In genomic region chr4:129008672-129009071, GRCm38 (mm10) we compare ENCODE assay signal across 17 mouse cellular contexts. TPM values are rescaled to one million over a fixed set of nuclear protein-coding genes. Genes with fewer than 3 reads are reported as not detected.
A peak's percentile ranks its signal among the peaks of the same experiment; 100 is the strongest.
DNase-seq lines count a peak whose midpoint lies in the region; ATAC-seq lines count a peak whose summit lies in the region.
"Had no signal": no experiment of that assay in that cellular context is flagged by ENCODE, and none has a peak within 500 bp of the region (broad histone marks: within the 10 kb centered on the region; RNA-seq: fewer than 3 reads in every experiment).

No protein-coding gene starts in this region.

- peak; percentile 88 for ATAC-seq in inflammation-experienced regulatory T-cells, adult 6 months
- ATAC-seq in forebrain, embryonic 16.5 days: no peak
- no peak for ATAC-seq in forebrain, embryonic 13.5 days
- no peak for ATAC-seq in midbrain, embryonic 15.5 days (replicated peaks)

- H3K4me1 ChIP-seq in forebrain, embryonic 16.5 days (replicated peaks; ENCODE audit: control insufficient read depth, insufficient read depth, low read length): peaks cover 3% of the 10 kb centered on the region; the same call in 1 of the 2 replicates
- 0 out of 2 replicates have a peak, but pooled peaks cover 6% of the 10 kb centered on the region for H3K4me1 ChIP-seq in forebrain, embryonic 13.5 days
- peaks cover 9% of the 10 kb centered on the region; the same call in 1 of the 2 replicates for H3K4me1 ChIP-seq in midbrain, embryonic 15.5 days

- WGBS in forebrain, embryonic 16.5 days: 93% methylated on average over 3 of the region's 3 CpGs
- 88% methylated on average over 3 of the region's 3 CpGs for WGBS in forebrain, embryonic 13.5 days
- WGBS in midbrain, embryonic 15.5 days: 92% methylated on average over 3 of the region's 3 CpGs

- peaks cover 17% of the 10 kb centered on the region for H3K36me3 ChIP-seq in forebrain, embryonic 16.5 days (ENCODE audit: control insufficient read depth, insufficient read depth)
- H3K36me3 ChIP-seq in forebrain, embryonic 13.5 days (ENCODE audit: poor library complexity, severe bottlenecking): peaks cover 65% of the 10 kb centered on the region
- 0 out of 2 replicates have a peak, but pooled peaks cover 11% of the 10 kb centered on the region for H3K36me3 ChIP-seq in midbrain, embryonic 15.5 days (replicated peaks)

- no peak overlapping the region for H3K9ac ChIP-seq in forebrain, embryonic 16.5 days (replicated peaks; ENCODE audit: low read depth, low read length)
- no peak overlapping the region for H3K9ac ChIP-seq in forebrain, embryonic 13.5 days
- H3K9ac ChIP-seq in midbrain, embryonic 15.5 days: no peak overlapping the region
- H3K9ac ChIP-seq: hindbrain, embryonic 13.5 days; liver, embryonic 13.5 days; neural tube, embryonic 13.5 days had no signal

- H3K9me3 ChIP-seq in forebrain, embryonic 16.5 days (ENCODE audit: control insufficient read depth, low read length): no peaks in the 10 kb centered on the region
- no peaks in the 10 kb centered on the region for H3K9me3 ChIP-seq in forebrain, embryonic 13.5 days (replicated peaks)
- no peaks in the 10 kb centered on the region for H3K9me3 ChIP-seq in midbrain, embryonic 15.5 days
- H3K9me3 ChIP-seq: embryonic facial prominence, embryonic 10.5 days; hindbrain, embryonic 13.5 days; limb, embryonic 10.5 days; liver, embryonic 13.5 days; neural tube, embryonic 13.5 days had no signal

- no peak overlapping the region for H3K4me3 ChIP-seq in forebrain, embryonic 16.5 days (replicated peaks; ENCODE audit: low read length)
- H3K4me3 ChIP-seq in forebrain, embryonic 13.5 days: no peak overlapping the region
- H3K4me3 ChIP-seq in midbrain, embryonic 15.5 days: no peak overlapping the region
- H3K4me3 ChIP-seq: embryonic facial prominence, embryonic 10.5 days; hindbrain, embryonic 13.5 days; limb, embryonic 10.5 days; liver, embryonic 13.5 days; neural tube, embryonic 13.5 days had no signal

- no peak overlapping the region for H3K4me2 ChIP-seq in forebrain, embryonic 16.5 days (ENCODE audit: low read length)
- no peak overlapping the region for H3K4me2 ChIP-seq in forebrain, embryonic 13.5 days
- no peak overlapping the region for H3K4me2 ChIP-seq in midbrain, embryonic 15.5 days
- H3K4me2 ChIP-seq: hindbrain, embryonic 13.5 days; liver, embryonic 13.5 days; neural tube, embryonic 13.5 days had no signal

- DNase-seq in thymus, postnatal 0 days (ENCODE audit: low spot score): peak; percentile 4
- no peak for DNase-seq in thymus, postnatal 4 days
- peak; percentile 32 for DNase-seq in MN1 (ENCODE audit: low spot score)
- DNase-seq: adrenal gland, postnatal 14 days; cerebellum, adult 9-11 months; kidney, adult 11 months; liver, embryonic 13.5 days; lung, postnatal 14 days; thymus, adult 2 months had no signal

- no peaks in the 10 kb centered on the region for H3K27me3 ChIP-seq in forebrain, embryonic 16.5 days (replicated peaks; ENCODE audit: control insufficient read depth, insufficient read depth, low read length)
- no peaks in the 10 kb centered on the region for H3K27me3 ChIP-seq in forebrain, embryonic 13.5 days
- H3K27me3 ChIP-seq in midbrain, embryonic 15.5 days (replicated peaks): no peaks in the 10 kb centered on the region
- H3K27me3 ChIP-seq: hindbrain, embryonic 13.5 days; liver, embryonic 13.5 days; neural tube, embryonic 13.5 days had no signal

- H3K27ac ChIP-seq in forebrain, embryonic 16.5 days (ENCODE audit: low read length): no peak overlapping the region
- H3K27ac ChIP-seq in forebrain, embryonic 13.5 days: no peak overlapping the region
- H3K27ac ChIP-seq in midbrain, embryonic 15.5 days: no peak overlapping the region
- H3K27ac ChIP-seq: embryonic facial prominence, embryonic 10.5 days; hindbrain, embryonic 13.5 days; limb, embryonic 10.5 days; liver, embryonic 13.5 days; neural tube, embryonic 13.5 days had no signal

RNA-seq across cellular contexts. Expression of gene Ak2, which starts 16.9 kb away (rescaled TPM):
- 208 and 209 TPM in 2 replicates for polyA plus RNA-seq in thymus, postnatal 0 days (2015; fragmentation: Nextera tagmentation; extraction: Ambion mirVana)
- polyA plus RNA-seq in inflammation-experienced regulatory T-cells, adult 6 months (2017; shearing (Covaris generic)): 100 to 1,000 TPM in 1 of 3 experiments, 10 to 100 TPM in 2; 70.4 to 117 (median 80.5) TPM
- 96.9 and 103 TPM in 2 replicates for polyA plus RNA-seq in forebrain, embryonic 16.5 days (2015; fragmentation: Nextera tagmentation; extraction: Ambion mirVana)
- 155 and 166 TPM in 2 replicates for polyA plus RNA-seq in forebrain, embryonic 13.5 days (2015; fragmentation: Nextera tagmentation; extraction: Ambion mirVana)
- polyA plus RNA-seq in midbrain, embryonic 15.5 days (2015; fragmentation: Nextera tagmentation; extraction: Ambion mirVana): 82.4 and 83.2 TPM in 2 replicates

RNA-seq across cellular contexts. Expression of gene Azin2, which starts 46.4 kb away (rescaled TPM):
- polyA plus RNA-seq in thymus, postnatal 0 days (2015; fragmentation: Nextera tagmentation; extraction: Ambion mirVana): 7.1 and 9.2 TPM in 2 replicates
- polyA plus RNA-seq in inflammation-experienced regulatory T-cells, adult 6 months (2017; shearing (Covaris generic)): under 1 TPM in 1 of 3 experiments, not detected in 2; 0.19 TPM
- 9.8 and 10.3 TPM in 2 replicates for polyA plus RNA-seq in forebrain, embryonic 16.5 days (2015; fragmentation: Nextera tagmentation; extraction: Ambion mirVana)
- polyA plus RNA-seq in forebrain, embryonic 13.5 days (2015; fragmentation: Nextera tagmentation; extraction: Ambion mirVana): 11.3 and 13.5 TPM in 2 replicates
- 19.1 and 23.2 TPM in 2 replicates for polyA plus RNA-seq in midbrain, embryonic 15.5 days (2015; fragmentation: Nextera tagmentation; extraction: Ambion mirVana)

RNA-seq across cellular contexts. Expression of gene Rnf19b, which starts 49.4 kb away (rescaled TPM):
- 9.4 and 11.0 TPM in 2 replicates for polyA plus RNA-seq in thymus, postnatal 0 days (2015; fragmentation: Nextera tagmentation; extraction: Ambion mirVana)
- polyA plus RNA-seq in inflammation-experienced regulatory T-cells, adult 6 months (2017; shearing (Covaris generic)): 10 to 100 TPM; 17.5 to 20.2 (median 18.3) TPM
- 21.0 and 26.5 TPM in 2 replicates for polyA plus RNA-seq in forebrain, embryonic 16.5 days (2015; fragmentation: Nextera tagmentation; extraction: Ambion mirVana)
- polyA plus RNA-seq in forebrain, embryonic 13.5 days (2015; fragmentation: Nextera tagmentation; extraction: Ambion mirVana): 12.9 and 15.2 TPM in 2 replicates
- 34.6 and 35.4 TPM in 2 replicates for polyA plus RNA-seq in midbrain, embryonic 15.5 days (2015; fragmentation: Nextera tagmentation; extraction: Ambion mirVana)
